Mouse (Mus musculus): Measurements from ENCODE around the gene Adgrg3.

The Adgrg3 gene

DNA sequence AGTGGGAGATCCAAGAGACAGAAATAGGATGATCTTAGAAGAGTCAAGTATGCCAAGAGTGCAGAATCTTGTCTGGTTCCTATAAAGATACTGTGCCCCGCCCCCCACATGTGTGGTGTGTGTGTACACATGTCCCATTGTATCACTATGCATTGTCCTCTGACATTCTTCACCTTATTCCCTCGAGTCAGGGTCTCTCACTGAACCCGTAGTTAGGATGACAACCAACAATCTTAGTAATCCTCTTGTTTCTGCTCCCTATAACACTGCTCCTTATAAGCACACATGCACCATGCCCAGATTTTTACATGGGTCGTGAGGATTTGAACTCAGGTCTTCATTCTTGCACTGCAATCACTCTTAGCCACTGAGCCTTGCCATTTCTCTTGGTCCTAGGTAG is 61.8 kb downstream of the Adgrg3 start:
- peak in 1 of 2 experiments; percentile 27 for DNase-seq (ENCODE audit: inconsistent age in 2 of 2, low spot score in 1 of 2)

DNA sequence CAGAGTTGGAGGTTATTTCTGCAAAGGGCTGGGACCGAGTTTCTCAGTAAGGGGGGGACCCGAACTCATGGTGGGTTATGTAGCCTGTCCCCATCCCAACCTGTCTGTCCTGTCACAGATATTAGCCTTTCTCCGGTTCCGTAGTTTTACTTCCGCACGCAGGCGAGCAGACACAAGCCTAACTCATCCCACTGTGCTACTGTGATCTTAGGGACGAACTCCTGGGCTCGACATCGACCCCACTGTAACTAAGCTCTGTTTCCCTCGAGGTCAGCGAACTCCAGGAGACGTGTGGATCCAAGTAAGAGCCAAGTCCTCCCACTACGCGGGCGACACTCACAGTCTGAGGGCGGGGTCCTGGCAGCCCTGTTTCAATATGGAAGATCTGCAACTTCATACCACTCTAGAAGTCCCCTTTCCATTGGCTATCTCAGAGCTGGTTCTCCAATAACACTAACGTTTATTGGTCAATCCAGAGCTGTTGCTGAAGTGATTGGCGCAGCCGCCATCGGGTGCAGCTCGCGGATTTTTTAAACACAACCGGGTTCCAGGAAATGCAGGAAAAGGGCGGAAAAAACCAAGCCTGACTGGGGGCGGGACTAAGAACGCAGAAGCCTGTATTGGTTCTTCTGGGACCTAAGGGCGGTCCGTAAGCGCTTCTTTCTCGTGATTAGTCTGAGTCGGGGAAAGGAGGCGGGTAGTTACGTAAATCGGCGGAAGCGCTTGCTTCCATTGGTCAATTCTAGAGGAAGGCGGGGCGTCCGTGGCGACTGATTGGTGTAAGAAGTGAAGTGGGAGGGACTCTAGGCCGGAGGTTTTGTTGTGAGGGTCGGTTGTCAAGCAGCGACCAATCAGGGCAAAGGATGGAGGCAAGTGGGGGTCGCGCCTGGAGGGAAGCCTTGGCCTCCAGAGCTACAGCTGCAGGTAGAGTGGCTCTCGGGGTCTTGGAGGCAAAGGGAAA is 63.2 kb downstream of the Adgrg3 start, which contains the start of gene Katnb1:
Gene Katnb1, plus strand, starts transcription at position 806 of the 961 bp plus-strand sequence.
- peak; percentile 99 for DNase-seq (ENCODE audit: inconsistent age in 2 of 2, low spot score in 1 of 2)

DNA sequence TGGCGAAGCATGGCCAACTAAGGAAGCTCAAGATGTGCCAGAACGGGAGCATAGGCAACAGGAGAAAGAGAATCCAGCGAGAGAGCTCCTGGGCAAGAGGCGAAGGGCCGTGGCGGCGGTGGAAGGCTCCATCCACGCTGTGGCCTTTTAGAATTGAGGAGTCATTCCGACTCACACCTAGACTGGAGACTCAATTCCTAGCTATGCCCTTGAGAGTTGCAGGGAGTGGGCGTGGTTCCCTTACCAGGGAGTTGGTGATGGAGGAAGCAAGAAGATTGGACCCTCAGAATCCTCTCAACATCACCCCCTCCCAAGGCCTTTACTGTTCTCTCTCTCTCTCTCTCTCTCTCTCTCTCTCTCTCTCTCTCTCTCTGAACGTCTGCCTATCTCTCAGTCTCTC is 64.2 kb downstream of the Adgrg3 start:
- DNase-seq (ENCODE audit: inconsistent age in 2 of 2, low spot score in 1 of 2) = peak in 1 of 2 experiments; percentile 47

DNA sequence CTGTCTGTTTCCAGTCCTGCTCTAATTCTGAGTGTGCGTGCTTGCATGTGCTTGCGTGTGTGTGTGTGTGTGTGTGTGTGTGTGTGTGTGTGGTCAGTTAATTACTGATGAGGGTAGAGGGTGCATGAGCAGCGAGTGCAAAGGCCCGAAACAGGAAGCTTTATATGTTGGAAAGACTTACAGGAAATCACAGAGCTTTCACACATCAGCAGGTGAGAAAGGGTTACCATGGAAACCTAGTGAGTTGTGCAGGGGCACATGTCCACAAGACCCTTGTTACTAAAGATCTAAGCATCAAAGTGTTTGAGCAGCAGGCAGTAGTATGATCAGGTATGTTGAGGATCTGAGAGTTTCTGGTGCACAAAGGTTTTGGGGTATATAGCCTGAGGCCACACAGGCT is 66.8 kb downstream of the Adgrg3 start:
- DNase-seq (ENCODE audit: inconsistent age in 2 of 2, low spot score in 1 of 2) = no peak

DNA sequence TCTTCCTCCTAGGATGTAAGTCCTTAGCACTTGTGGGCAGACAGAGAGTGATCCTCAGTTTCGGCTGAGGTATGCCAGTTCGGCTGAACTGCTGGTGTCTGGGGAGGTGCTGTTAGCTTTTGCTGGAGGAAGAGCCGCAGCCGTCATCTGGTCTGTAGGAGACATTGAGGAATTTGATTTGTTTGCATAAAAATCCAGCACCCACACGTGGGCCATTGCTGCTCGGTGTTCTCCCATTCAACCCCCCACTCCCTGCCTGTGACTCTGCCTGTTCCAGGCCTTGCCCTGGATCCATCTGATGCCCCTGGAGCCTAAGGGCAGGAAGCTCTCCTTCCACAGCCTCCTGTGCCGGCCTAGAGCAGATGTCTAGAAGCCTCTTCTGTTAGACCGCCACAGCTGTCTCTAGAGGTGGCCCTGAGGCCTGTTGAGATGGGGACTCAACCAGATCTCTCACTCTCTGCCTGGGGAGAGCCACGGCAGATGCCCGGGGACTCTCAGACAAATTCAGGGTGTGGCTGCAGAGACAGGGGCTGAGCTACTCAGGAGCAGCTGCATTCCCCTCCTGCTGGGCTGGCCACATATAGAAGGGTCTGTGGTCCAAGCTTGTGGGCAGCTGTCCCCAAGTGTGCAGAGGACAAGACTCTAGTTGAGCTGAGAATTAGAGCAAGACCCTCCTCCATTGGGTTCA is 67.4 kb downstream of the Adgrg3 start:
- DNase-seq (ENCODE audit: inconsistent age in 2 of 2, low spot score in 1 of 2) = no peak

DNA sequence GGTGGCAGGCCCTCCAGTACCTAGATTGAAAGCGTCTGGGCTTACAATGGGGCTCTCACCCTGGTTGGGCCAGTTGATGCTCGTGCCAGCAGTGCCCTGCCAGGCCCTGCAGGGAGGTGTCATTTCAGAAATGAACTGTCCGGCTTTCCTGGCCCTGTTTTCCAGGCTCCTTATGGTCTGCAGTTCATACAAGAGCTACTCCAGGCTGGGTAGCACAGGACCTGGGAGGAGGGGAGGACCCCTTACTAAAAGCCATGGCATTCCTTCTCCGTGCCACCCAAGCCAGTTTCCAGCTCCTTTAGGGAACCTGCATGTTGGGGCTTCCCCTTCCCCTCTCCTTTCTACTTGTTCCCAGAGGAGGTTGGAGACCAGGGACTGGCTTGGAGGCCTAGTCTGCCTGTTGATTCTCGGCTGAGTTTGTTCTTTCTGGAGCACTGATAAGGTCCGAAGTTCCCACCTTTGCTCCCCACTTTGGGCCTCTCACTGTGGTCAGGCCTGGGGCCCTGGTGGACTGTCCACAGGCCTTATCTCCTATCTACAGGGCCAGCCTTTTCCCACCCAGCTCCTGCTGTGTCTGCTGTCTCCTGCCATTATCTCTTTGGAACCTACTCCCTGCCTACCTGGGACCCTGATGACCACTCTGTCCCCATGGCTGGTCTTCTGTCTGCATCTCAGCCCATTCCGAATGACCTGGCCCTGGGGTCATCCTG is 68.1 kb downstream of the Adgrg3 start:
- no peak for DNase-seq (ENCODE audit: inconsistent age in 2 of 2, low spot score in 1 of 2)

DNA sequence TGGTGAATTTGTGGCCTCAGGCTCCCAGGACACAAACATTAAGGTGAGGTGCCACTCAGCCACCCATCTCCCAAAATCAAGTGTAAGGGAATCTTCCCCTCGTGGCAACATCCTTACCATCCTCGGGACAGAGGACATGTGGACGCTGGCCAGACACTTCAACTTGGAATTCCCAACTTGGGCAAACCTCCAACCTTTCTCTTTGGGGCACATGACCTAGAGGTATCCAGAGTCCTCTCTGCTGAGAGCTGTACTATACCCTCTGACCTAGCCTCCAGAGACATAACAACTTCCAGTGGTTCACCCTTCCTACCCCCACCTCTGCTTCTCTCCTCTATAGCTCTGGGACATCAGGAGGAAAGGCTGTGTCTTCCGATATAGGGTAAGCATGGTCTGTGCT is 76.1 kb downstream of the Adgrg3 start:
- DNase-seq (ENCODE audit: inconsistent age in 2 of 2, low spot score in 1 of 2) = no peak
